8 mouse cellular contexts compared by ENCODE assay signal in the genomic region with DNA sequence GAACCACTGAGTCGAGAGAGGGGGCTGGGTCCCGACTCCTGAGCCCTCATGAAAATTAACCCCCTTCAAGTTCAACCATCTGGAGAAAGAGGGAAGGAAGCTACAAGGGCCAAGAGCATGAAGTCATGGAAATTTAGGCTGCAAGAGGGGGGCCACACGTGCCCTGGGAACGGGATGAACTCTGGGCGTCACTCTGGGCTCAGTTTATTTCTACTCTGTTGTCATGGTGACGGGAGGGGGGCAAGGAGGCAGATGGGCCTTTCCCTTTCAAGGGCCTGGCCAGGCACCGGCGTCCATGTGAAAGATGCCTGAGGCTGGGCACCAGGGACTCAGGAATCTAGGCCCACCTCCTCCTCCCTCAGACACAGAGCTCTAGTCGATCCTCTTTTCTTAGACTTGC. TPM values are rescaled to one million over a fixed set of nuclear protein-coding genes. Genes with fewer than 3 reads are reported as not detected.
A peak's percentile ranks its signal among the peaks of the same experiment; 100 is the strongest.
DNase-seq lines count a peak whose midpoint lies in the region; ATAC-seq lines count a peak whose summit lies in the region.

No protein-coding gene starts in this region.

- no peak overlapping the region for H3K4me3 ChIP-seq in hindbrain, embryonic 11.5 days (ENCODE audit: low read depth, low read length)
- no peak overlapping the region for H3K4me3 ChIP-seq in liver, embryonic 13.5 days (replicated peaks)
- H3K4me3 ChIP-seq in neural tube, embryonic 13.5 days: peak overlapping the region; percentile 15; the same call in 1 of the 2 replicates

- ATAC-seq in hindbrain, embryonic 11.5 days (ENCODE audit: low FRiP score): peak; percentile 61
- no peak for ATAC-seq in liver, embryonic 13.5 days (ENCODE audit: low read depth)
- ATAC-seq in neural tube, embryonic 13.5 days (ENCODE audit: low read depth): no peak

- peaks cover 2% of the 10 kb centered on the region; the same call in 1 of the 2 replicates for H3K36me3 ChIP-seq in hindbrain, embryonic 11.5 days (ENCODE audit: control insufficient read depth, insufficient read depth, low read length)
- H3K36me3 ChIP-seq in liver, embryonic 13.5 days: peaks cover 53% of the 10 kb centered on the region
- H3K36me3 ChIP-seq in neural tube, embryonic 13.5 days: peaks cover 39% of the 10 kb centered on the region

- DNase-seq in urinary bladder, postnatal 14 days (ENCODE audit: low spot score): peak; percentile 58
- DNase-seq in urinary bladder, adult 2 months (ENCODE audit: low spot score): no peak
- peak; percentile 87 for DNase-seq in gastrocnemius, adult 18-20 months (ENCODE audit: low spot score)
- DNase-seq in hindbrain, embryonic 11.5 days (ENCODE audit: low spot score): peak; percentile 77
- DNase-seq in liver, embryonic 13.5 days: no peak
- no peak for DNase-seq in ovary, postnatal 36 days (ENCODE audit: low spot score)
- no peak for DNase-seq in right cerebral cortex, postnatal 25 days

- H3K4me2 ChIP-seq in hindbrain, embryonic 11.5 days (replicated peaks; ENCODE audit: low read depth, low read length): no peak overlapping the region
- H3K4me2 ChIP-seq in liver, embryonic 13.5 days: 0 out of 2 replicates have a peak overlapping the region, but pooled peaks have one; percentile 87
- peak overlapping the region; percentile 93 for H3K4me2 ChIP-seq in neural tube, embryonic 13.5 days

- WGBS in hindbrain, embryonic 11.5 days: 24% methylated on average over 9 of the region's 9 CpGs
- 44% methylated on average over 9 of the region's 9 CpGs for WGBS in liver, embryonic 13.5 days (ENCODE audit: insufficient replicate concordance)
- 7% methylated on average over 9 of the region's 9 CpGs for WGBS in neural tube, embryonic 13.5 days

- no peak overlapping the region for H3K27ac ChIP-seq in hindbrain, embryonic 11.5 days (ENCODE audit: low read depth, low read length)
- H3K27ac ChIP-seq in liver, embryonic 13.5 days: no peak overlapping the region
- H3K27ac ChIP-seq in neural tube, embryonic 13.5 days (replicated peaks): peak overlapping the region; percentile 40

- H3K4me1 ChIP-seq in hindbrain, embryonic 11.5 days (replicated peaks; ENCODE audit: control insufficient read depth, insufficient read depth, low read length): peaks cover 9% of the 10 kb centered on the region
- peaks cover 77% of the 10 kb centered on the region for H3K4me1 ChIP-seq in liver, embryonic 13.5 days (replicated peaks)
- peaks cover 44% of the 10 kb centered on the region for H3K4me1 ChIP-seq in neural tube, embryonic 13.5 days (replicated peaks)

- no peaks in the 10 kb centered on the region for H3K9me3 ChIP-seq in hindbrain, embryonic 11.5 days (ENCODE audit: control insufficient read depth, low read length)
- no peaks in the 10 kb centered on the region for H3K9me3 ChIP-seq in liver, embryonic 13.5 days (replicated peaks)
- H3K9me3 ChIP-seq in neural tube, embryonic 13.5 days: no peaks in the 10 kb centered on the region

- H3K27me3 ChIP-seq in hindbrain, embryonic 11.5 days (ENCODE audit: control insufficient read depth, insufficient read depth, low read length): no peaks in the 10 kb centered on the region
- no peaks in the 10 kb centered on the region for H3K27me3 ChIP-seq in liver, embryonic 13.5 days
- no peaks in the 10 kb centered on the region for H3K27me3 ChIP-seq in neural tube, embryonic 13.5 days

- no peak overlapping the region for H3K9ac ChIP-seq in hindbrain, embryonic 11.5 days (ENCODE audit: low read depth, low read length)
- no peak overlapping the region for H3K9ac ChIP-seq in liver, embryonic 13.5 days
- H3K9ac ChIP-seq in neural tube, embryonic 13.5 days: peak overlapping the region; percentile 96

RNA-seq across cellular contexts. Expression of gene Ppp1r12c, which starts 3.2 kb away (rescaled TPM):
- 72.0 and 159 TPM in 2 replicates for polyA plus RNA-seq in urinary bladder, adult 2 months (2012; rRNA removed)
- 10 to 100 TPM; 15.5 to 19.0 TPM for total RNA-seq in gastrocnemius, adult 18-20 months (2021)
- 38.8 and 44.0 TPM in 2 replicates for polyA plus RNA-seq in hindbrain, embryonic 11.5 days (2014; fragmentation: Nextera tagmentation; extraction: Ambion mirVana)
- polyA plus RNA-seq in liver, embryonic 13.5 days (2015; fragmentation: Nextera tagmentation; extraction: Ambion mirVana): 17.1 and 18.8 TPM in 2 replicates
- polyA plus RNA-seq in neural tube, embryonic 13.5 days (2015; fragmentation: Nextera tagmentation; extraction: Ambion mirVana): 46.0 and 48.4 TPM in 2 replicates

RNA-seq across cellular contexts. Expression of gene Tnnt1, which starts 17.9 kb away (rescaled TPM):
- polyA plus RNA-seq in urinary bladder, adult 2 months (2012; rRNA removed): 7.5 and 8.8 TPM in 2 replicates
- 100 to 1,000 TPM; 656 to 752 TPM for total RNA-seq in gastrocnemius, adult 18-20 months (2021)
- 18.1 and 27.4 TPM in 2 replicates for polyA plus RNA-seq in hindbrain, embryonic 11.5 days (2014; fragmentation: Nextera tagmentation; extraction: Ambion mirVana)
- polyA plus RNA-seq in liver, embryonic 13.5 days (2015; fragmentation: Nextera tagmentation; extraction: Ambion mirVana): 13.2 and 13.4 TPM in 2 replicates
- polyA plus RNA-seq in neural tube, embryonic 13.5 days (2015; fragmentation: Nextera tagmentation; extraction: Ambion mirVana): 12.7 and 42.9 TPM in 2 replicates

RNA-seq across cellular contexts. Expression of gene Tnni3, which starts 25.8 kb away (rescaled TPM):
- polyA plus RNA-seq in urinary bladder, adult 2 months (2012; rRNA removed): 5.1 and 5.5 TPM in 2 replicates
- not detected for total RNA-seq in gastrocnemius, adult 18-20 months (2021)
- polyA plus RNA-seq in hindbrain, embryonic 11.5 days (2014; fragmentation: Nextera tagmentation; extraction: Ambion mirVana): 1.8 and 2.5 TPM in 2 replicates
- 1.1 and 4.5 TPM in 2 replicates for polyA plus RNA-seq in liver, embryonic 13.5 days (2015; fragmentation: Nextera tagmentation; extraction: Ambion mirVana)
- polyA plus RNA-seq in neural tube, embryonic 13.5 days (2015; fragmentation: Nextera tagmentation; extraction: Ambion mirVana): 1.8 and 3.6 TPM in 2 replicates

RNA-seq across cellular contexts. Expression of gene Dnaaf3, which starts 34.0 kb away (rescaled TPM):
- 3.5 and 4.0 TPM in 2 replicates for polyA plus RNA-seq in urinary bladder, adult 2 months (2012; rRNA removed)
- not detected for total RNA-seq in gastrocnemius, adult 18-20 months (2021)
- polyA plus RNA-seq in hindbrain, embryonic 11.5 days (2014; fragmentation: Nextera tagmentation; extraction: Ambion mirVana): 1.2 and 1.3 TPM in 2 replicates
- polyA plus RNA-seq in liver, embryonic 13.5 days (2015; fragmentation: Nextera tagmentation; extraction: Ambion mirVana): 0.13 and 0.24 TPM in 2 replicates
- polyA plus RNA-seq in neural tube, embryonic 13.5 days (2015; fragmentation: Nextera tagmentation; extraction: Ambion mirVana): 1.1 and 1.2 TPM in 2 replicates

RNA-seq across cellular contexts. Expression of gene Eps8l1, which starts 37.8 kb away (rescaled TPM):
- 19.2 and 21.2 TPM in 2 replicates for polyA plus RNA-seq in urinary bladder, adult 2 months (2012; rRNA removed)
- total RNA-seq in gastrocnemius, adult 18-20 months (2021): 1 to 10 TPM; 1.9 to 3.5 TPM
- 4.6 and 4.9 TPM in 2 replicates for polyA plus RNA-seq in hindbrain, embryonic 11.5 days (2014; fragmentation: Nextera tagmentation; extraction: Ambion mirVana)
- 1.4 TPM in 2 replicates for polyA plus RNA-seq in liver, embryonic 13.5 days (2015; fragmentation: Nextera tagmentation; extraction: Ambion mirVana)
- 12.1 and 12.9 TPM in 2 replicates for polyA plus RNA-seq in neural tube, embryonic 13.5 days (2015; fragmentation: Nextera tagmentation; extraction: Ambion mirVana)

Comparison
In these comparisons a context has a peak if more than half of its experiments do, and no peak if none do; other contexts are left out.
1. DNase-seq: peak in urinary bladder, postnatal 14 days (single experiment), gastrocnemius, adult 18-20 months (single experiment) and hindbrain, embryonic 11.5 days (single experiment); none in urinary bladder, adult 2 months (single experiment), liver, embryonic 13.5 days (single experiment), ovary, postnatal 36 days (single experiment) and right cerebral cortex, postnatal 25 days (single experiment).